Mouse (Mus musculus): Measurements from ENCODE around the gene Atp6v1d.

Gene Atp6v1d

DNA sequence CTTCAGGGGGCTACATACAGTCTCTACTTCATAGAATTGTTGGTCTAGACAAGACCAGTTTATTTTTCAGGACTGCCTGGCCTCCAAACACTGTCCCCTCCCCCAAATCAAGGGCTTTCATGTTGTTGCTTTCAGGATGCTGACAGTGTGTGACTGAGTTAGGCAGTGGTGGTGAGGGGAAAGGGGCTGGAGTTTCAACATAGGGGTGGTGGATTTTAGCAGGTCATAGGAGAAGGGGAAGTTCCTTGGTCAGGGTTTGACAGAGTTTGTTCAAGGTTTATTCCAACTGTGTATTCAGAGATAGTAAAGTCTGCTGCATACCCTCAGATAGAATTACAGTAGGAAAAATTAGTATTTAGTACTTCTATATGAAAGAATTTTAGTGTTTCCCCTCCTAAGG, 59.6 kb downstream of the Atp6v1d start:
- no peak for ATAC-seq (ENCODE audit: insufficient number of reproducible peaks, low FRiP score, low TSS enrichment)

DNA sequence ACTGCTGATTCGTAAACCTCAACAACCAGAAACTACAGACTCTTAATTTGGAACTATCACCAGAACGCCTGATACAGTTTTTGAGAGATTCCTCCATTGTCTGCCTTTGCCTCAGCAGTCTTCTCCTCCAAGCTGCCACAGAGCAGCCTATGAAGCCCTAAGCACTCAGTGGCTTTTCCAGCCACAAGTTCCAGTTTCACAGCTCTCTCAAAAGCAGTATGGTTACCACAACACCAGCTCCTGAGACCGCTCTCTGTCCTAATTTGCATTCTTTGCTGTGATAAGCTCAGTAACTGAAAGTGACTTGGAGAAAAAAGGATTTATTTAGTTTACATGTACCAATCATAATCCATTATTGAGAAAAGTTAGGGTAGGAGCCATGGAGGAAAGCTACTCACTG, 61.4 kb downstream of the Atp6v1d start:
- no peak for ATAC-seq (ENCODE audit: insufficient number of reproducible peaks, low FRiP score, low TSS enrichment)

DNA sequence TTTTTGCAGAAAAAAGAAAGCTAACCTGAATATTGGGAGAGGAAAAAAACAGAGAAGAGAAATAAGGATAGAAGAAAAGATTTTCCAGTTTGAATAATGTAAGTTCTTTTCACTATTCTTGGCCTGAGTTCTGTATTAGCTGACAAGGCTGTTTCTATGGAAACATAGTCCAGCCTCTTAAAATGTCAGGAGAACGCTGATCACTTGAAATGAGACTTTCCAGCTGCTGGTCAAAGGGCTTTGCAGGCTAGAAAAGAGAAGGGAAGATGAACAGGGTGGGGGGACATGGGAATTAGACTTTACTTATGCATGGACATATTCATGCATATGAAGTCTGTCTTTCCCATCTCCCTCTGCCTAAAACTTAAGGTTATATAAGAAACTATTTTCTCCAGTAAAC, 67.2 kb downstream of the Atp6v1d start:
- no peak for ATAC-seq (ENCODE audit: insufficient number of reproducible peaks, low FRiP score, low TSS enrichment)

GRCm38 (mm10) chr12:78790791-78791190, 70.6 kb downstream of the Atp6v1d start:
- ATAC-seq (ENCODE audit: insufficient number of reproducible peaks, low FRiP score, low TSS enrichment): no peak

Measured in cerebellum, adult (tissue).